Mouse (Mus musculus) MEL (cell line): ENCODE data around the gene Olfml3. TPM values are rescaled to one million over a fixed set of nuclear protein-coding genes. Genes with fewer than 3 reads are reported as not detected.

Source experiments
- DNase-seq: peaks from one replicate; pipeline ENCODE4 v3.0.0; 2011; ENCODE audit warnings: low read depth, low spot score
- H3K27ac ChIP-seq: 2 replicates; pipeline ENCODE4 v1.5.1; 2012; ENCODE audit warnings: low read depth, mild to moderate bottlenecking, control low read depth, low read length, moderate library complexity; ENCODE audit not compliant: control insufficient read depth
- H3K27me3 ChIP-seq, 2 experiments: fragments of 150-350 bp in 1 of 2; sonication (generic) in 1 of 2; 2 replicates each; pipeline ENCODE4 v1.6.1; 2012; ENCODE audit warnings: low read length in 2 of 2, mild to moderate bottlenecking in 2 of 2, improper control_type of control experiment in 1 of 2, moderate library complexity in 1 of 2; ENCODE audit not compliant: insufficient read depth in 2 of 2, control insufficient read depth in 1 of 2
- H3K36me3 ChIP-seq, 2 experiments: 2 replicates each; pipeline ENCODE4 v1.6.1; 2012 to 2014; ENCODE audit warnings: low read length in 2 of 2, improper control_type of control experiment in 1 of 2, inconsistent platforms in 1 of 2, mild to moderate bottlenecking in 1 of 2; ENCODE audit not compliant: insufficient read depth in 2 of 2, control insufficient read depth in 1 of 2
- H3K4me1 ChIP-seq, 2 experiments: fragments of 150-350 bp in 1 of 2; sonication (generic) in 1 of 2; 2 replicates each; pipeline ENCODE4 v1.6.1; 2012; ENCODE audit warnings: low read length in 2 of 2, improper control_type of control experiment in 1 of 2, mild to moderate bottlenecking in 1 of 2; ENCODE audit not compliant: insufficient read depth in 2 of 2, control insufficient read depth in 1 of 2
- H3K4me3 ChIP-seq, 2 experiments: fragments of 150-350 bp in 1 of 2; sonication (generic) in 1 of 2; 2 replicates each; pipeline ENCODE4 v1.5.1; 2012; ENCODE audit warnings: low read depth in 2 of 2, low read length in 2 of 2, mild to moderate bottlenecking in 2 of 2, moderate library complexity in 2 of 2, control low read depth in 1 of 2, improper control_type of control experiment in 1 of 2; ENCODE audit not compliant: control insufficient read depth in 1 of 2, insufficient read depth in 1 of 2
- H3K79me2 ChIP-seq: 2 replicates; pipeline ENCODE4 v1.6.1; 2012; ENCODE audit warnings: mild to moderate bottlenecking, low read length, moderate library complexity; ENCODE audit not compliant: control insufficient read depth, poor library complexity, insufficient read depth
- H3K9ac ChIP-seq: 2 replicates; pipeline ENCODE4 v1.6.1; 2012; ENCODE audit warnings: low read depth, mild to moderate bottlenecking, control low read depth, low read length, moderate library complexity; ENCODE audit not compliant: control insufficient read depth, poor library complexity, severe bottlenecking
- H3K9me3 ChIP-seq: fragments of 150-350 bp; sonication (generic); replicated peaks from 2 replicates; pipeline ENCODE4 v1.6.1; 2012; ENCODE audit warnings: mild to moderate bottlenecking, low read length, improper control_type of control experiment, moderate library complexity; ENCODE audit not compliant: insufficient read depth
- BHLHE40 ChIP-seq: IDR thresholded peaks from 2 replicates; pipeline ENCODE4 v1.6.1; 2012; ENCODE audit warnings: low read depth, mild to moderate bottlenecking, inconsistent platforms, low read length, improper control_type of control experiment, borderline replicate concordance
- CHD2 ChIP-seq: IDR thresholded peaks from 2 replicates; pipeline ENCODE4 v1.6.1; 2011; ENCODE audit warnings: low read length, improper control_type of control experiment
- CTCF ChIP-seq, 3 experiments: IDR thresholded peaks in 2 of 3; conservative IDR thresholded peaks in 1 of 3; 2 replicates each; pipeline ENCODE4 v1.5.1; 2011 to 2012; ENCODE audit warnings: low read length in 3 of 3, low read depth in 2 of 3, mild to moderate bottlenecking in 2 of 3, improper control_type of control experiment in 1 of 3, inconsistent platforms in 1 of 3, mixed read lengths in 1 of 3, moderate library complexity in 1 of 3; ENCODE audit not compliant: control insufficient read depth in 1 of 3, insufficient read depth in 1 of 3, poor library complexity in 1 of 3, severe bottlenecking in 1 of 3
- E2F4 ChIP-seq: IDR thresholded peaks from 2 replicates; pipeline ENCODE4 v1.6.1; 2011; ENCODE audit warnings: low read depth, low read length, improper control_type of control experiment, borderline replicate concordance
- ELF1 ChIP-seq: IDR thresholded peaks from 2 replicates; pipeline ENCODE4 v1.6.1; 2014; ENCODE audit warnings: low read depth, mild to moderate bottlenecking, inconsistent platforms, low read length, improper control_type of control experiment, moderate library complexity
- ETS1 ChIP-seq: IDR thresholded peaks from 2 replicates; pipeline ENCODE4 v1.6.1; 2012; ENCODE audit warnings: low read depth, mild to moderate bottlenecking, inconsistent platforms, low read length, improper control_type of control experiment, moderate library complexity
- GABPA ChIP-seq: IDR thresholded peaks from 2 replicates; pipeline ENCODE4 v1.6.1; 2012; ENCODE audit warnings: low read depth, mild to moderate bottlenecking, inconsistent platforms, low read length, improper control_type of control experiment, moderate library complexity
- GATA1 ChIP-seq: IDR thresholded peaks from 2 replicates; pipeline ENCODE4 v1.6.1; 2011; ENCODE audit warnings: low read depth, low read length, improper control_type of control experiment
- JUND ChIP-seq: IDR thresholded peaks from 2 replicates; pipeline ENCODE4 v1.6.1; 2011; ENCODE audit warnings: low read depth, mild to moderate bottlenecking, improper control_type of control experiment, low read length
- MAX ChIP-seq: IDR thresholded peaks from 2 replicates; pipeline ENCODE4 v1.6.1; 2011; ENCODE audit warnings: low read length, improper control_type of control experiment
- MAZ ChIP-seq: IDR thresholded peaks from 2 replicates; pipeline ENCODE4 v1.6.1; 2012; ENCODE audit warnings: low read depth, mild to moderate bottlenecking, inconsistent platforms, low read length, improper control_type of control experiment
- MYB ChIP-seq: IDR thresholded peaks from 2 replicates; pipeline ENCODE4 v1.6.1; 2011; ENCODE audit warnings: mild to moderate bottlenecking, low read depth, low read length, improper control_type of control experiment
- NRF1 ChIP-seq: IDR thresholded peaks from 2 replicates; pipeline ENCODE4 v1.6.1; 2014; ENCODE audit warnings: low read depth, mild to moderate bottlenecking, inconsistent platforms, low read length, improper control_type of control experiment, moderate library complexity; ENCODE audit not compliant: poor library complexity, insufficient read depth, severe bottlenecking
- RAD21 ChIP-seq: IDR thresholded peaks from 2 replicates; pipeline ENCODE4 v1.6.1; 2011; ENCODE audit warnings: mild to moderate bottlenecking, low read depth, low read length, improper control_type of control experiment
- SIN3A ChIP-seq: IDR thresholded peaks from 2 replicates; pipeline ENCODE4 v1.6.1; 2012; ENCODE audit warnings: low read length, improper control_type of control experiment, inconsistent platforms
- SMC3 ChIP-seq: IDR thresholded peaks from 2 replicates; pipeline ENCODE4 v1.6.1; 2011; ENCODE audit warnings: low read depth, low read length, improper control_type of control experiment
- TAL1 ChIP-seq: IDR thresholded peaks from 2 replicates; pipeline ENCODE4 v1.6.1; 2012; ENCODE audit warnings: mild to moderate bottlenecking, inconsistent platforms, low read length, moderate library complexity, mixed read lengths
- TBP ChIP-seq: IDR thresholded peaks from 2 replicates; pipeline ENCODE4 v1.8.0; 2011; ENCODE audit warnings: low read depth, low read length, improper control_type of control experiment
- TCF12 ChIP-seq: IDR thresholded peaks from 2 replicates; pipeline ENCODE4 v1.6.1; 2014; ENCODE audit warnings: low read depth, mild to moderate bottlenecking, inconsistent platforms, low read length, improper control_type of control experiment, moderate library complexity
- UBTF ChIP-seq: IDR thresholded peaks from 2 replicates; pipeline ENCODE4 v1.6.1; 2012; ENCODE audit warnings: low read depth, mild to moderate bottlenecking, inconsistent platforms, low read length, improper control_type of control experiment, moderate library complexity, borderline replicate concordance; ENCODE audit not compliant: insufficient read depth
- ZNF384 ChIP-seq: IDR thresholded peaks from 2 replicates; pipeline ENCODE4 v1.6.1; 2012; ENCODE audit warnings: low read depth, mild to moderate bottlenecking, inconsistent platforms, low read length, improper control_type of control experiment
- polyA plus RNA-seq, 2 experiments: library from polyadenylated mRNA; stranded (reverse) in 1 of 2; unstranded in 1 of 2; fragments of >175 nt in 1 of 2; fragments of >200 nt in 1 of 2; gene quantifications; 2 replicates each; pipeline versions ENCODE4 v1.2.1 to v1.2.4; 2012; ENCODE audit warnings: low replicate concordance in 2 of 2, low read depth in 1 of 2; ENCODE audit not compliant: insufficient read length in 2 of 2, insufficient read depth in 1 of 2, missing spikeins in 1 of 2
- total RNA-seq: library from RNA; depleted of rRNA; stranded (reverse); fragments of 300-350 nt; gene quantifications from 2 replicates; pipeline ENCODE4 v1.2.3, GENCODE M21; 2012

Olfml3 gene
- total and polyA plus RNA-seq, 3 experiments: 0.08 to 0.18 TPM; not detected in 1

GRCm38 (mm10) chr3:103735776-103736600 lies 1.8 kb downstream of the Olfml3 start:
- no peak for TF ChIP-seq MAX
- TF ChIP-seq ELF1: no peak
- no peak for TF ChIP-seq NRF1
- TF ChIP-seq BHLHE40: no peak
- no peak for TF ChIP-seq TCF12
- no peak for TF ChIP-seq UBTF
- no peak for TF ChIP-seq MYB
- no peak for TF ChIP-seq CHD2
- no peak for TF ChIP-seq JUND
- TF ChIP-seq ZNF384: no peak
- TF ChIP-seq MAZ: no peak
- no peak for TF ChIP-seq SMC3
- TF ChIP-seq TBP: no peak
- TF ChIP-seq RAD21: no peak
- TF ChIP-seq TAL1: no peak
- no peak for TF ChIP-seq GATA1
- TF ChIP-seq ETS1: no peak
- TF ChIP-seq GABPA: no peak
- no peak for TF ChIP-seq E2F4
- H3K27me3 ChIP-seq: no peaks in the 10 kb centered on the region; a peak in 1 of 4 replicates
- H3K79me2 ChIP-seq: no peaks in the 10 kb centered on the region
- no peaks in the 10 kb centered on the region for H3K9me3 ChIP-seq
- no peaks in the 10 kb centered on the region for H3K4me1 ChIP-seq
- H3K9ac ChIP-seq: no peak overlapping the region
- no peak overlapping the region for H3K4me3 ChIP-seq
- no peak for DNase-seq
- H3K36me3 ChIP-seq: no peaks in the 10 kb centered on the region
- H3K27ac ChIP-seq: no peak overlapping the region

DNA sequence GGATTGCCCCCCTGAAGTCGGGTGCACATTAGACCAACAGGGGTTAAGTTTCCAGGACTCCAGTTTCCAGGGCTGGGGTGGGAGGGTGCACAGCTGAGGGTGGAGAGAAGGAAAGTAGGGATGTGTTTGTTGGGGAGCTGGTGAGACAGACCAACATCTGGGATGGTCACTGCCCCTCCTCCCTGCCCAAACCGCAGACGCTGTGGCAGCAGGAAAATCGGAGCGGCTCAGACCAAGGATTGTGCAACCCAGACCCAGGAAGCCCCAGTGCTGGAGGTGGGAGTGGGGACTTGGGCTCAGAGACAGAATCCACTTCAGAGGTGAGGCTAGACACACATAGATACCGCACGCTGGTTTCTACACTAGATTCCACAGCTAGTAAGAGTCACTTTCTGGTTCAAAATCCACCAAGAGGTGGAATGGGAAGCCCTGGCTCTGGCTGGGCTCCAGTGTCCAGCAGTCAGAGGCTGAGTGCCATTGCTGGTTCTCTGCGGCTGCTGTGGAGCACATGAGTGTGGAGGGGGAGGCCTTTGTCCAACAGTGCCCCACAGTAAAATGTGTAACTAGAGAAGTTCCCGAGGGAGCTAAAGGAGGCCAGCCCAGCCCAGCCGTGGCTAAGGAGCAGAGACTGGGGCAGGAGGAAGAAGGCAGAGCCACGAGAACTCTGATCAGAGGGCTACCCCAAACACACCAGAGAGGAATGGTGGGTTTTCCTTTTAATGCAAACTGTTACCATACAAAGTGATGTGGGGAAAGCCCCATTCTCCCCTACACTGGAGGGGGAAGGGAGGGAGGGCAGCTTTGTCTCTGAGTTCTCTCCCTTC lies 2.9 kb downstream of the Olfml3 start:
- Histone ChIP-seq H3K79me2 (no peaks in the 10 kb centered on the region), H3K4me1 (no peaks in the 10 kb centered on the region), H3K4me3 (no peak overlapping the region), H3K27ac (no peak overlapping the region), H3K27me3 (no peaks in the 10 kb centered on the region; a peak in 2 of 4 replicates), H3K36me3 (no peaks in the 10 kb centered on the region), H3K9ac (no peak overlapping the region), H3K9me3 (no peaks in the 10 kb centered on the region)
- no peak for DNase-seq
- TF ChIP-seq CTCF (IDR thresholded peaks at IDR 0.05 in 2 of 3, conservative IDR thresholded peaks at IDR 0.05 in 1 of 3; ENCODE audit: control insufficient read depth in 1 of 3, insufficient read depth in 1 of 3, low read depth in 2 of 3, low read length in 3 of 3, poor library complexity in 1 of 3, severe bottlenecking in 1 of 3) (no peak), SIN3A (no peak), MYB (no peak)
